Mouse (Mus musculus) pancreas, adult 10 weeks (tissue): ENCODE data around the gene Gm21209. TPM values are rescaled to one million over a fixed set of nuclear protein-coding genes. Genes with fewer than 3 reads are reported as not detected.

Experiments
- polyA plus RNA-seq: library from polyadenylated mRNA; stranded (reverse); fragments of 350-450 nt; fragmentation: Illumina TruSeq; extraction: RNeasy Lipid Tissue Mini Kit (QIAGEN cat#74804); gene quantifications from one replicate; pipeline ENCODE4 v1.2.3, GENCODE M21; 2015; ENCODE audit warnings: low read depth, low replicate concordance; ENCODE audit not compliant: insufficient read depth

The Gm21209 gene
- not detected for polyA plus RNA-seq

DNA sequence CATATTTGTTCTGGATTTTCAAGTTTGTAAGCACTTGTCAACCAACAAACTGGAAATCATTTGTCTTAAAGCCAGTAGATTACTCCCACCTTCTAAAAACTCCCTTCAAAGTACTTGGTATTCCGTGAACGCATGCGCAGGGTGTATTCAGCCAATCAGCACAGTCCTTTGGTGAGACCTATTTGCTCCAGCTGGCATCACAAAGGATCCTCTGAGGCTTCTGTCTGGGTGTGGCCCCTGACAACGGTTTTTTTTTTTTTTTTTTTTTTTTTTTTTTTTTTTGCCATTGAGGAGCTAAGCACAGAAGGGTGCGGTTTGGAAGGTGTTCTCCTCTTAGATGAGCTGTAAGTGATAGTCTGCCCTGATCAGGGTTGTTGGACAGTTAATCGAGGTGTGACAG, at the start of gene Gm21209:
TSS of gene Gm21209 (plus strand) at position 301 of the 400 bp plus-strand sequence.

